Mouse (Mus musculus) lung, embryonic 16.5 days (tissue): Measurements from ENCODE around the gene Irf9. TPM values are rescaled to one million over a fixed set of nuclear protein-coding genes. Genes with fewer than 3 reads are reported as not detected.

ENCODE experiments used
- ATAC-seq: fragments of 200-750 bp; cut with Nextera tagmentation; 2 replicates; pipeline ENCODE4 v1.8.0; 2017; ENCODE audit warnings: low read depth, mild to moderate bottlenecking, moderate library complexity
- H3K27ac ChIP-seq: fragments of 300-500 bp; sonication (generic); 2 replicates; pipeline ENCODE4 v1.5.1; 2014; ENCODE audit warnings: mild to moderate bottlenecking, control low read depth, low read length
- H3K27me3 ChIP-seq: fragments of 300-500 bp; sonication (generic); 2 replicates; pipeline ENCODE4 v1.6.1; 2014; ENCODE audit warnings: low read depth, low read length, mixed read lengths; ENCODE audit not compliant: control insufficient read depth, insufficient read depth
- H3K36me3 ChIP-seq: fragments of 300-500 bp; sonication (generic); 2 replicates; pipeline ENCODE4 v1.6.1; 2014; ENCODE audit warnings: low read length; ENCODE audit not compliant: control insufficient read depth, insufficient read depth
- H3K4me1 ChIP-seq: fragments of 300-500 bp; sonication (generic); replicated peaks from 2 replicates; pipeline ENCODE4 v1.6.1; 2014; ENCODE audit warnings: low read length, mixed read lengths; ENCODE audit not compliant: control insufficient read depth, insufficient read depth
- H3K4me2 ChIP-seq: fragments of 300-500 bp; sonication (generic); 2 replicates; pipeline ENCODE4 v1.6.1; 2014; ENCODE audit warnings: low read depth, low read length, control low read depth
- H3K4me3 ChIP-seq: fragments of 300-500 bp; sonication (generic); 2 replicates; pipeline ENCODE4 v1.5.1; 2014; ENCODE audit warnings: mild to moderate bottlenecking, low read length, control low read depth
- H3K9ac ChIP-seq: fragments of 300-500 bp; sonication (generic); 2 replicates; pipeline ENCODE4 v1.6.1; 2014; ENCODE audit warnings: low read length, control low read depth
- H3K9me3 ChIP-seq: fragments of 300-500 bp; sonication (generic); 2 replicates; pipeline ENCODE4 v1.6.1; 2016; ENCODE audit warnings: low read length; ENCODE audit not compliant: control insufficient read depth
- WGBS: fragments of 180-500 bp; shearing (Covaris S2); extraction: QIAGEN DNeasy Blood & Tissue Kit; methylation state at CpG from one replicate; pipeline ENCODE4 v1.1.7; 2014; 5-methylcytosine and 5-hydroxymethylcytosine counted together
- polyA plus RNA-seq: library from polyadenylated mRNA; unstranded; fragments of >200 nt; fragmentation: Nextera tagmentation; extraction: Ambion mirVana; gene quantifications from 2 replicates; pipeline ENCODE4 v1.2.1, GENCODE M21; 2015

Gene Irf9
- polyA plus RNA-seq, 1 experiment from 2014 or later = 12.9 TPM

GRCm38 (mm10) chr14:55563249-55563648 lies 40.1 kb upstream of the Irf9 start:
- Histone ChIP-seq H3K4me1 (peaks cover 13% of the 10 kb centered on the region), H3K9me3 (no peaks in the 10 kb centered on the region), H3K27me3 (no peaks in the 10 kb centered on the region), H3K36me3 (peaks cover 31% of the 10 kb centered on the region), H3K4me3 (no peak overlapping the region), H3K4me2 (no peak overlapping the region), H3K27ac (no peak overlapping the region), H3K9ac (no peak overlapping the region)
- ATAC-seq = no peak
- 89% methylated on average over 11 of the region's 11 CpGs for WGBS

DNA sequence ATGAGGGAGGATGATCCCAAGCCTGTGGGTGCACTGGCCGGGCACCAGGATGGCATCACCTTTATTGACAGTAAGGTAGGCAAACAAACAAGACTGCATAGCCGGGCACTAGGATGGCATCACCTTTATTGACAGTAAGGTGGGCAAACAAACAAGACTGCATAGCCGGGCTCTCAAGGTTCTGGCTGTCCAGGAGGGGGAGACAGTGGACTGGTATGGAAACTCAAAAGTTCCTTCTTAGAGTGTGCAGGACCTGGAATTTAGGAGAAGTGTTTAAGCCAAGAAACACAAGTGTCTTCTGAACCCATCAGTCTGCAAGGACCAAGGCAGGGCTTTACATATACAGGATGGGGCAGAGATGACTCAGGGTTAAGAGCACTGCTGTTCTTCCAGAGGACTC lies 37.6 kb upstream of the Irf9 start:
- no peak overlapping the region for H3K27ac ChIP-seq
- WGBS = 66% methylated on average over 3 of the region's 3 CpGs
- H3K4me2 ChIP-seq = no peak overlapping the region
- H3K9ac ChIP-seq = no peak overlapping the region
- H3K4me3 ChIP-seq = no peak overlapping the region
- no peak for ATAC-seq
- peaks cover 31% of the 10 kb centered on the region for H3K36me3 ChIP-seq
- H3K9me3 ChIP-seq = no peaks in the 10 kb centered on the region
- H3K27me3 ChIP-seq = no peaks in the 10 kb centered on the region
- H3K4me1 ChIP-seq = peaks cover 13% of the 10 kb centered on the region

DNA sequence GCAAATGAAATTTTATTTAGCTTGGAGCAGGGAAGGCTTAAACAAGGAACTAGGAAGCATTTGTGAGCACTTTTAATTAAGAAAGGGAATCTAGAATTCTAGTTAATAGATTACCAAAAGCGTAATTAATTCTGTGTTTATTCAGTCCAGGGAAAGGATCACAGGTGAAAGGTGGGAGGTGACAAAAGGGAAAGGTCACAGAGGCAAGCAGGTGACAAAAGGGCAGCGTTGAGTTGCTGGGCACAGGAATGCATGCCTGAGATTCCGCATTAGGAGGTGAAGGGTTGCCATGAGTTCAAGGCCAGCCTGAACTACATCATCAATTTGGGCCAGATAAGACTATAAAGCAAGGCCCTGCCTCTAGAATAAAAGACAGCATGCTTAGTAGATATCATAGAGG lies 35.9 kb upstream of the Irf9 start:
- H3K4me2 ChIP-seq = no peak overlapping the region
- no peaks in the 10 kb centered on the region for H3K9me3 ChIP-seq
- H3K4me1 ChIP-seq = no peaks in the 10 kb centered on the region
- H3K9ac ChIP-seq = no peak overlapping the region
- no peak for ATAC-seq
- H3K4me3 ChIP-seq = no peak overlapping the region
- no peaks in the 10 kb centered on the region for H3K27me3 ChIP-seq
- H3K27ac ChIP-seq = no peak overlapping the region
- 75% methylated on average over 3 of the region's 3 CpGs for WGBS
- peaks cover 31% of the 10 kb centered on the region for H3K36me3 ChIP-seq

GRCm38 (mm10) chr14:55570588-55570987 lies 32.8 kb upstream of the Irf9 start:
- Histone ChIP-seq H3K27me3 (no peaks in the 10 kb centered on the region), H3K36me3 (peaks cover 15% of the 10 kb centered on the region), H3K4me2 (no peak overlapping the region), H3K27ac (no peak overlapping the region), H3K9ac (no peak overlapping the region), H3K4me1 (peaks cover 4% of the 10 kb centered on the region; the same call in 1 of the 2 replicates), H3K9me3 (no peaks in the 10 kb centered on the region), H3K4me3 (no peak overlapping the region)
- no peak for ATAC-seq
- WGBS = 66% methylated on average over 2 of the region's 2 CpGs

GRCm38 (mm10) chr14:55571760-55572159 lies 31.6 kb upstream of the Irf9 start:
- Histone ChIP-seq H3K9ac (no peak overlapping the region), H3K9me3 (no peaks in the 10 kb centered on the region), H3K36me3 (peaks cover 6% of the 10 kb centered on the region), H3K4me2 (no peak overlapping the region), H3K27me3 (no peaks in the 10 kb centered on the region), H3K27ac (no peak overlapping the region), H3K4me3 (no peak overlapping the region), H3K4me1 (peaks cover 9% of the 10 kb centered on the region)
- no peak for ATAC-seq

GRCm38 (mm10) chr14:55575302-55575701 lies 28.1 kb upstream of the Irf9 start, which contains the start of gene Fitm1:
TSS of gene Fitm1 (plus strand) at chr14:55575617.
- Histone ChIP-seq H3K36me3 (no peaks in the 10 kb centered on the region), H3K4me2 (no peak within 1 kb of the TSS), H3K27me3 (no peaks in the 10 kb centered on the region), H3K4me3 (no peak within 1 kb of the TSS), H3K9me3 (no peaks in the 10 kb centered on the region), H3K4me1 (peaks cover 16% of the 10 kb centered on the region), H3K9ac (peak within 1 kb of the TSS; percentile 24), H3K27ac (peak within 1 kb of the TSS; percentile 27)
- 60% methylated on average over 8 of the region's 8 CpGs for whole genome bisulfite sequencing
- ATAC-seq = no peak

GRCm38 (mm10) chr14:55575711-55576110 lies 27.7 kb upstream of the Irf9 start:
- peak overlapping the region; percentile 24 for H3K9ac ChIP-seq
- ATAC-seq = no peak
- peaks cover 16% of the 10 kb centered on the region for H3K4me1 ChIP-seq
- H3K27ac ChIP-seq = peak overlapping the region; percentile 27; the same call in 1 of the 2 replicates
- WGBS = 62% methylated on average over 13 of the region's 13 CpGs
- H3K4me3 ChIP-seq = no peak overlapping the region
- peaks cover 2% of the 10 kb centered on the region; the same call in 1 of the 2 replicates for H3K36me3 ChIP-seq
- H3K9me3 ChIP-seq = no peaks in the 10 kb centered on the region
- H3K4me2 ChIP-seq = no peak overlapping the region
- no peaks in the 10 kb centered on the region for H3K27me3 ChIP-seq

DNA sequence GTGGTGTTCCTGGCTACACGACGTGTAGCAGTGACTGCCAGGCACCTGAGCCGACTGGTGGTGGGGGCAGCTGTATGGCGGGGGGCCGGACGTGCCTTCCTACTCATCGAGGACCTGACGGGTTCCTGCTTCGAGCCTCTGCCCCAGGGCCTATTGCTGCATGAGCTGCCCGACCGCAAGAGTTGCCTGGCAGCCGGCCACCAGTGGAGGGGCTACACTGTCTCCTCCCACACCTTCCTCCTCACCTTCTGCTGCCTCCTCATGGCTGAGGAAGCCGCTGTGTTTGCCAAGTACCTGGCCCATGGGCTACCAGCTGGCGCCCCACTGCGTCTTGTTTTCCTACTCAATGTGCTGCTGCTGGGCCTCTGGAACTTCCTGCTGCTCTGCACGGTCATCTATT lies 27.0 kb upstream of the Irf9 start:
- Histone ChIP-seq H3K9ac (0 out of 2 replicates have a peak overlapping the region, but pooled peaks have one; percentile 24), H3K9me3 (no peaks in the 10 kb centered on the region), H3K27ac (peak overlapping the region; percentile 27), H3K4me2 (no peak overlapping the region), H3K27me3 (no peaks in the 10 kb centered on the region), H3K36me3 (peaks cover 2% of the 10 kb centered on the region; the same call in 1 of the 2 replicates), H3K4me1 (peaks cover 16% of the 10 kb centered on the region), H3K4me3 (no peak overlapping the region)
- WGBS = 53% methylated on average over 16 of the region's 16 CpGs
- peak; percentile 13; the same call in 1 of the 2 replicates for ATAC-seq

- Histone ChIP-seq H3K4me2 (peak within 1 kb of the TSS; percentile 75), H3K27ac (peak within 1 kb of the TSS; percentile 94), H3K9me3 (no peaks in the 10 kb centered on the region), H3K9ac (peak within 1 kb of the TSS; percentile 97), H3K4me1 (peaks cover 16% of the 10 kb centered on the region), H3K4me3 (peak within 1 kb of the TSS; percentile 95), H3K36me3 (peaks cover 6% of the 10 kb centered on the region; the same call in 1 of the 2 replicates), H3K27me3 (no peaks in the 10 kb centered on the region)
- WGBS = under 1% methylated on average over 31 of the region's 32 CpGs
- ATAC-seq = peak; percentile 95
Measured at GRCm38 (mm10) chr14:55577871-55578667, 25.3 kb upstream of the Irf9 start, which contains the start of gene Psme1. TSS of gene Psme1 (plus strand) at chr14:55578123.
